Mouse (Mus musculus): ENCODE measurements at regions not wholly inside any gene's neighbourhood (a gene's known extent, or its start where the extent isn't known, plus 50 kb on each side); places are given as distances from the start of the nearest gene placed in this dataset.
"Not testable (repeated sequence)": the region's sequence is repeated elsewhere in the genome, so short reads cannot be mapped to it uniquely, and the experiment has no call there.

- Histone ChIP-seq H3K9ac (ENCODE audit: low read depth, poor library complexity, severe bottlenecking) (no peak overlapping the region), H3K27me3 (ENCODE audit: control insufficient read depth, insufficient read depth, low read length, poor library complexity, severe bottlenecking) (no peaks in the 10 kb centered on the region), H3K36me3 (ENCODE audit: control insufficient read depth, insufficient read depth, low read length, poor library complexity, severe bottlenecking) (no peaks in the 10 kb centered on the region), H3K27ac (ENCODE audit: insufficient read depth, low read length) (no peak overlapping the region), H3K4me1 (ENCODE audit: control insufficient read depth, insufficient read depth, low read length) (no peaks in the 10 kb centered on the region), H3K9me3 (replicated peaks; ENCODE audit: control insufficient read depth, insufficient read depth, low read length, poor library complexity, severe bottlenecking) (no peaks in the 10 kb centered on the region), H3K4me3 (ENCODE audit: low read depth, low read length) (no peak overlapping the region)
- TF ChIP-seq POLR2A (IDR thresholded peaks at IDR 0.05; ENCODE audit: insufficient read depth, low read length): no peak
- TF ChIP-seq CTCF (IDR thresholded peaks at IDR 0.05; ENCODE audit: low read depth, low read length): no peak
- TF ChIP-seq EP300 (IDR thresholded peaks at IDR 0.05; ENCODE audit: insufficient read depth, low read depth, low read length): no peak
Measured at GRCm38 (mm10) chr4:44453552-44453951, 152.9 kb downstream of the Melk start.

- H3K27ac ChIP-seq (ENCODE audit: insufficient read depth, low read length): no peak overlapping the region
- TF ChIP-seq EP300 (IDR thresholded peaks at IDR 0.05; ENCODE audit: insufficient read depth, low read depth, low read length): no peak
- no peaks in the 10 kb centered on the region for H3K27me3 ChIP-seq (ENCODE audit: control insufficient read depth, insufficient read depth, low read length, poor library complexity, severe bottlenecking)
- H3K9ac ChIP-seq (ENCODE audit: low read depth, poor library complexity, severe bottlenecking): no peak overlapping the region
- H3K9me3 ChIP-seq (replicated peaks; ENCODE audit: control insufficient read depth, insufficient read depth, low read length, poor library complexity, severe bottlenecking): no peaks in the 10 kb centered on the region
- no peaks in the 10 kb centered on the region for H3K4me1 ChIP-seq (ENCODE audit: control insufficient read depth, insufficient read depth, low read length)
- H3K36me3 ChIP-seq (ENCODE audit: control insufficient read depth, insufficient read depth, low read length, poor library complexity, severe bottlenecking): no peaks in the 10 kb centered on the region
- H3K4me3 ChIP-seq (ENCODE audit: low read depth, low read length): no peak overlapping the region
Measured at GRCm38 (mm10) chr4:44455851-44456250, 155.2 kb downstream of the Melk start.

- not testable (repeated sequence) for H3K9me3 ChIP-seq (replicated peaks; ENCODE audit: control insufficient read depth, insufficient read depth, low read length, poor library complexity, severe bottlenecking); H3K27ac ChIP-seq (ENCODE audit: insufficient read depth, low read length); H3K27me3 ChIP-seq (ENCODE audit: control insufficient read depth, insufficient read depth, low read length, poor library complexity, severe bottlenecking); H3K4me1 ChIP-seq (ENCODE audit: control insufficient read depth, insufficient read depth, low read length); H3K36me3 ChIP-seq (ENCODE audit: control insufficient read depth, insufficient read depth, low read length, poor library complexity, severe bottlenecking)
- Histone ChIP-seq H3K4me3 (ENCODE audit: low read depth, low read length) (peak overlapping the region; percentile 57), H3K9ac (ENCODE audit: low read depth, poor library complexity, severe bottlenecking) (peak overlapping the region; percentile 57)
Measured at GRCm38 (mm10) chr4:44473511-44473910, 172.8 kb downstream of the Melk start.
